Mouse (Mus musculus) left cerebral cortex, adult 8-10 months (tissue): ENCODE measurements around the gene Nemp1. TPM values are rescaled to one million over a fixed set of nuclear protein-coding genes. Genes with fewer than 3 reads are reported as not detected.

Experiments used
- total RNA-seq, 4 experiments: library from RNA; stranded (reverse); gene quantifications; 2 replicates each; pipeline ENCODE4 v1.2.4; 2022

The Nemp1 gene
- total RNA-seq, 4 experiments from 2014 or later, result 4.7 to 6.1 (median 5.1) TPM

Other genes starting within 250 kb of the Nemp1 start
- gene Stac3, start 165.2 kb upstream of the Nemp1 start, total RNA-seq, result 1 to 10 TPM; 2.3 to 4.5 (median 3.0) TPM
- gene Ndufa4l2, start 151.9 kb upstream of the Nemp1 start, total RNA-seq, result 1 to 10 TPM; 3.8 to 5.2 (median 4.6) TPM
- gene Shmt2, start 144.5 kb upstream of the Nemp1 start, total RNA-seq, result 10 to 100 TPM; 24.4 to 33.6 (median 25.7) TPM
- gene Nxph4, start 132.3 kb upstream of the Nemp1 start, total RNA-seq, result 1 to 10 TPM; 6.6 to 9.7 (median 8.4) TPM
- gene Lrp1, start 45.8 kb upstream of the Nemp1 start, total RNA-seq, result 100 to 1,000 TPM; 295 to 337 (median 306) TPM
- 10 to 100 TPM; 13.5 to 17.1 (median 15.0) TPM for gene Stat6, start 23.9 kb upstream of the Nemp1 start, total RNA-seq
- 10 to 100 TPM; 36.5 to 55.0 (median 45.5) TPM for gene Nab2, start 1.7 kb downstream of the Nemp1 start, total RNA-seq
- 1 to 10 TPM in 2 of 4 experiments, under 1 TPM in 2; 0.59 to 1.2 (median 0.94) TPM for gene Myo1a, start 38.3 kb downstream of the Nemp1 start, total RNA-seq
- gene Tac2, start 57.6 kb downstream of the Nemp1 start, total RNA-seq, result 10 to 100 TPM; 13.0 to 20.5 (median 16.5) TPM
- gene Zbtb39, start 72.6 kb downstream of the Nemp1 start, total RNA-seq, result 10 to 100 TPM in 2 of 4 experiments, 1 to 10 TPM in 2; 9.9 to 11.4 (median 10.1) TPM
- gene Gpr182, start 84.8 kb downstream of the Nemp1 start, total RNA-seq, result 1 to 10 TPM; 2.0 to 3.1 (median 2.6) TPM
- under 1 TPM; 0.13 to 0.30 (median 0.16) TPM for gene Rdh1, start 92.8 kb downstream of the Nemp1 start, total RNA-seq
- gene Rdh16f1, start 92.9 kb downstream of the Nemp1 start, total RNA-seq, result 1 to 10 TPM in 1 of 4 experiments, under 1 TPM in 2, not detected in 1; 0.72 to 1.9 (median 0.96) TPM
- gene Rdh9, start 109.5 kb downstream of the Nemp1 start, total RNA-seq, result 1 to 10 TPM in 1 of 4 experiments, not detected in 3; 1.7 TPM
- gene Rdh16, start 134.3 kb downstream of the Nemp1 start, total RNA-seq, result under 1 TPM; 0.11 to 0.49 (median 0.34) TPM
- gene Rdh19, start 183.0 kb downstream of the Nemp1 start, total RNA-seq, result not detected
- gene Rdh16f2, start 199.6 kb downstream of the Nemp1 start, total RNA-seq, result not detected
- gene Rdh7, start 221.9 kb downstream of the Nemp1 start, total RNA-seq, result not detected
- not detected for gene Sdr9c7, start 231.6 kb downstream of the Nemp1 start, total RNA-seq